Mouse (Mus musculus) testis, adult 10 weeks (tissue): ENCODE data around the gene Zfp948. TPM values are rescaled to one million over a fixed set of nuclear protein-coding genes. Genes with fewer than 3 reads are reported as not detected.

Source experiments
- polyA plus RNA-seq: library from polyadenylated mRNA; stranded (reverse); fragments of 350-450 nt; fragmentation: Illumina TruSeq; extraction: RNeasy Lipid Tissue Mini Kit (QIAGEN cat#74804); gene quantifications from one replicate; pipeline ENCODE4 v1.2.3, GENCODE M21; 2014; ENCODE audit warnings: low read depth, low replicate concordance

The Zfp948 gene
- polyA plus RNA-seq, result 5.5 TPM

GRCm38 (mm10) chr17:21566728-21567349 is at the start of gene Zfp948:
Gene Zfp948 (plus strand): TSS chr17:21567008.

DNA sequence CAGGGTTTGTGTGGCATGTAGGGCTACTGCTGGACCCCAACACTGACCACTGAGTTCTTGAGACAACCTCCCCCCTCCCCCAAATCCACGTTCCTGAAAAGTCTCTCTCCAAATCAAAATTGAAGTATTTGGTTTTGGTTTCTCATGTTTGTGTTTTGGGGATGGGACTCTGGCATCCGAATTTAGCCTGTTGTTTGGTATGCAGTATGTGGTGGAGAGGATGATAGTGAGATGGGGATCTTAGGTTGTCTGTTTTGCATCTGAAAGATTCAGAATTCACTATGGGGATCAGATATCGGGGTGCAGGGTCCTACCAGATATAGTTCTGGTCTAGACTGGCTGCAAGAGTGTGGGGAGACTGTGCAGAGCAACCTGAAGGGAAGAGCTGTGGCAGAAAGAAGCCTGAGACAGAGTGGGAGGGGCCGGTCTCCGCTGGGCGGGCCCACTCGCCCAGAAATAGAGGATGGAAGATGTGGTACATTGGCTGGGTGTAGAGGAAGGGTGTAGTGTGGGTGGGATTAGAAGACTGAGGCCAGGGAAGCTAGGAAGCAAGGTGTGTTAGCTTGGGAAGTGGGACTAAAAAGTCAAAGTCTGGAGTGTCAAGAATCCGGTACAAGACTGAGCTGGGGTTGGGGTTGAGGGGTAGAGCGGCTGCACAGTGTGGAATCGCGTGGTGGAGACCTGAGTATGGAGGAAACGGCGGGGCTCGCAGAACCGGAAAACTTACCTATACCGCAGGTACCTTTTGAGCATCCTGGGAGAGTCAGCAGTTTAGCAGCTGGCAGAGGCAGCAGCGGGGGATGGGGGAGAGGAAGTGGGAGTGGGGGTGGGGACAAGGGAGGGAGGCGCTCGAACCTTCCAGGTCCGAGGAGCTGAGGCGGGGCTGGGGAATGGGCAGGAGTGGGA is 31.5 kb upstream of the Zfp948 start, which contains the start of gene Zfp52:
TSS of gene Zfp52 (plus strand) at position 444 of the 906 bp plus-strand sequence.

Other genes with a start within 250 kb of the Zfp948 start
- 13.6 TPM for gene Zfp677, start 183.3 kb upstream of the Zfp948 start, polyA plus RNA-seq
- 54.2 TPM for gene Zfp54, start 143.8 kb upstream of the Zfp948 start, polyA plus RNA-seq
- 56.0 TPM for gene Zfp51, start 116.6 kb upstream of the Zfp948 start, polyA plus RNA-seq
- 4.3 TPM for gene Zfp53, start 78.0 kb upstream of the Zfp948 start, polyA plus RNA-seq
- gene Zfp52, start 31.5 kb upstream of the Zfp948 start, polyA plus RNA-seq, result 4.0 TPM
- 2.4 TPM for gene Zfp983, start 83.6 kb downstream of the Zfp948 start, polyA plus RNA-seq
- gene Gm10226, start 124.9 kb downstream of the Zfp948 start, polyA plus RNA-seq, result 17.7 TPM
- gene Zfp760, start 140.7 kb downstream of the Zfp948 start, polyA plus RNA-seq, result 3.3 TPM
- 6.4 TPM for gene Zfp229, start 163.8 kb downstream of the Zfp948 start, polyA plus RNA-seq